Mouse (Mus musculus) adipocyte (in vitro differentiated cells): ENCODE measurements around the gene Grm7.

Experiments
- DNase-seq: peaks from one replicate; pipeline ENCODE4 v3.0.0-alpha.2; 2016; ENCODE audit warnings: low spot score

Grm7 gene

GRCm38 (mm10) chr6:110645411-110646361 lies at the start of gene Grm7:
Grm7 (plus strand) TSS chr6:110645581.
- DNase-seq, result no peak

GRCm38 (mm10) chr6:110645041-110645410 lies 355 bp upstream of the Grm7 start:
- no peak for DNase-seq

- DNase-seq, result no peak
Measured at GRCm38 (mm10) chr6:110646901-110647300, 1.5 kb downstream of the Grm7 start.

GRCm38 (mm10) chr6:110649227-110649626 lies 3.8 kb downstream of the Grm7 start:
- DNase-seq, result no peak

GRCm38 (mm10) chr6:110653361-110654001 lies 8.1 kb downstream of the Grm7 start:
- no peak for DNase-seq

GRCm38 (mm10) chr6:110664436-110664835 lies 19.1 kb downstream of the Grm7 start:
- DNase-seq, result no peak

- DNase-seq, result no peak
Measured at GRCm38 (mm10) chr6:110668447-110668846, 23.1 kb downstream of the Grm7 start.

- no peak for DNase-seq
Measured at GRCm38 (mm10) chr6:110690954-110691353, 45.6 kb downstream of the Grm7 start.

GRCm38 (mm10) chr6:110709763-110710162 lies 64.4 kb downstream of the Grm7 start:
- DNase-seq, result no peak

- no peak for DNase-seq
Measured at GRCm38 (mm10) chr6:110714943-110715342, 69.6 kb downstream of the Grm7 start.

- DNase-seq, result no peak
Measured at GRCm38 (mm10) chr6:110723371-110723770, 78.0 kb downstream of the Grm7 start.

GRCm38 (mm10) chr6:110733914-110734313 lies 88.5 kb downstream of the Grm7 start:
- DNase-seq, result no peak

GRCm38 (mm10) chr6:110743981-110744670 lies 98.7 kb downstream of the Grm7 start:
- no peak for DNase-seq

- no peak for DNase-seq
Measured at GRCm38 (mm10) chr6:110755921-110756320, 110.5 kb downstream of the Grm7 start.

GRCm38 (mm10) chr6:110769588-110769987 lies 124.2 kb downstream of the Grm7 start:
- DNase-seq, result no peak

GRCm38 (mm10) chr6:110772652-110773051 lies 127.3 kb downstream of the Grm7 start:
- DNase-seq, result no peak

- no peak for DNase-seq
Measured at GRCm38 (mm10) chr6:110776046-110776445, 130.7 kb downstream of the Grm7 start.

- DNase-seq, result no peak
Measured at GRCm38 (mm10) chr6:110785497-110785928, 140.1 kb downstream of the Grm7 start.

- DNase-seq, result no peak
Measured at GRCm38 (mm10) chr6:110792696-110793095, 147.3 kb downstream of the Grm7 start.

GRCm38 (mm10) chr6:110807481-110807880 lies 162.1 kb downstream of the Grm7 start:
- DNase-seq, result no peak

- DNase-seq, result no peak
Measured at GRCm38 (mm10) chr6:110812214-110812613, 166.8 kb downstream of the Grm7 start.

GRCm38 (mm10) chr6:110818236-110818635 lies 172.9 kb downstream of the Grm7 start:
- DNase-seq, result no peak

- no peak for DNase-seq
Measured at GRCm38 (mm10) chr6:110868311-110868710, 222.9 kb downstream of the Grm7 start.
